Mouse (Mus musculus): Measurements from ENCODE around the gene Rpa2. TPM values are rescaled to one million over a fixed set of nuclear protein-coding genes. Genes with fewer than 3 reads are reported as not detected.

Gene Rpa2
- polyA plus RNA-seq, 1 experiment from 2014 or later: 94.7 TPM

- Histone ChIP-seq H3K9ac (no peak overlapping the region), H3K36me3 (no peaks in the 10 kb centered on the region), H3K4me1 (no peaks in the 10 kb centered on the region), H3K4me2 (replicated peaks) (no peak overlapping the region), H3K27ac (replicated peaks) (no peak overlapping the region), H3K9me3 (replicated peaks) (no peaks in the 10 kb centered on the region), H3K27me3 (no peaks in the 10 kb centered on the region), H3K4me3 (replicated peaks) (no peak overlapping the region)
- WGBS: 82% methylated on average over 5 of the region's 5 CpGs
- no peak for ATAC-seq (ENCODE audit: insufficient number of reproducible peaks, low FRiP score, low TSS enrichment, low read depth)
These were observed 37.0 kb downstream of the Rpa2 start for GRCm38 (mm10) chr4:132805146-132805545.

GRCm38 (mm10) chr4:132805599-132806197 lies 37.6 kb downstream of the Rpa2 start:
- Histone ChIP-seq H3K4me3 (replicated peaks) (no peak overlapping the region), H3K27me3 (no peaks in the 10 kb centered on the region), H3K4me1 (no peaks in the 10 kb centered on the region), H3K36me3 (no peaks in the 10 kb centered on the region), H3K9me3 (replicated peaks) (peaks cover under 1% of the 10 kb centered on the region; the same call in 1 of the 2 replicates), H3K4me2 (replicated peaks) (no peak overlapping the region), H3K27ac (replicated peaks) (no peak overlapping the region), H3K9ac (no peak overlapping the region)
- 80% methylated on average over 12 of the region's 12 CpGs for WGBS
- ATAC-seq (ENCODE audit: insufficient number of reproducible peaks, low FRiP score, low TSS enrichment, low read depth): no peak

- Histone ChIP-seq H3K9me3 (replicated peaks) (peaks cover 4% of the 10 kb centered on the region; the same call in 1 of the 2 replicates), H3K9ac (no peak overlapping the region), H3K27me3 (no peaks in the 10 kb centered on the region), H3K36me3 (no peaks in the 10 kb centered on the region), H3K27ac (replicated peaks) (no peak overlapping the region), H3K4me3 (replicated peaks) (no peak overlapping the region), H3K4me2 (replicated peaks) (no peak overlapping the region), H3K4me1 (no peaks in the 10 kb centered on the region)
- no peak for ATAC-seq (ENCODE audit: insufficient number of reproducible peaks, low FRiP score, low TSS enrichment, low read depth)
- 80% methylated on average over 7 of the region's 7 CpGs for WGBS
These were observed 38.6 kb downstream of the Rpa2 start for GRCm38 (mm10) chr4:132806620-132807191.

GRCm38 (mm10) chr4:132807771-132808641 lies 39.9 kb downstream of the Rpa2 start:
- WGBS: 71% methylated on average over 5 of the region's 5 CpGs
- Histone ChIP-seq H3K36me3 (no peaks in the 10 kb centered on the region), H3K27me3 (no peaks in the 10 kb centered on the region), H3K9ac (no peak overlapping the region), H3K4me2 (replicated peaks) (no peak overlapping the region), H3K9me3 (replicated peaks) (peaks cover 4% of the 10 kb centered on the region; the same call in 1 of the 2 replicates), H3K4me1 (no peaks in the 10 kb centered on the region), H3K27ac (replicated peaks) (no peak overlapping the region), H3K4me3 (replicated peaks) (no peak overlapping the region)
- ATAC-seq (ENCODE audit: insufficient number of reproducible peaks, low FRiP score, low TSS enrichment, low read depth): no peak

GRCm38 (mm10) chr4:132809621-132810020 lies 41.5 kb downstream of the Rpa2 start:
- H3K4me3 ChIP-seq (replicated peaks): no peak overlapping the region
- 77% methylated on average over 5 of the region's 5 CpGs for WGBS

GRCm38 (mm10) chr4:132816404-132816803 lies 48.3 kb downstream of the Rpa2 start:
- Histone ChIP-seq H3K4me2 (replicated peaks) (no peak overlapping the region), H3K9me3 (replicated peaks) (no peaks in the 10 kb centered on the region), H3K9ac (no peak overlapping the region), H3K4me3 (replicated peaks) (no peak overlapping the region), H3K36me3 (no peaks in the 10 kb centered on the region), H3K27ac (replicated peaks) (no peak overlapping the region), H3K27me3 (no peaks in the 10 kb centered on the region), H3K4me1 (no peaks in the 10 kb centered on the region)
- WGBS: 83% methylated on average over 7 of the region's 7 CpGs
- ATAC-seq (ENCODE audit: insufficient number of reproducible peaks, low FRiP score, low TSS enrichment, low read depth): no peak

More at GRCm38 (mm10) chr4:132809621-132810020, 41.5 kb downstream of the Rpa2 start:
- Histone ChIP-seq H3K4me2 (replicated peaks) (no peak overlapping the region), H3K27me3 (no peaks in the 10 kb centered on the region), H3K9ac (no peak overlapping the region), H3K36me3 (no peaks in the 10 kb centered on the region), H3K27ac (replicated peaks) (no peak overlapping the region), H3K4me1 (no peaks in the 10 kb centered on the region), H3K9me3 (replicated peaks) (peaks cover 4% of the 10 kb centered on the region; the same call in 1 of the 2 replicates)
- no peak for ATAC-seq (ENCODE audit: insufficient number of reproducible peaks, low FRiP score, low TSS enrichment, low read depth)

GRCm38 (mm10) chr4:132816855-132817254 lies 48.7 kb downstream of the Rpa2 start:
- no peak overlapping the region for H3K4me2 ChIP-seq (replicated peaks)
- no peaks in the 10 kb centered on the region for H3K4me1 ChIP-seq
- no peak overlapping the region for H3K27ac ChIP-seq (replicated peaks)
- no peaks in the 10 kb centered on the region for H3K36me3 ChIP-seq
- H3K27me3 ChIP-seq: no peaks in the 10 kb centered on the region
- H3K4me3 ChIP-seq (replicated peaks): no peak overlapping the region
- ATAC-seq (ENCODE audit: insufficient number of reproducible peaks, low FRiP score, low TSS enrichment, low read depth): no peak
- 44% methylated on average over 2 of the region's 2 CpGs for WGBS
- no peaks in the 10 kb centered on the region for H3K9me3 ChIP-seq (replicated peaks)
- H3K9ac ChIP-seq: no peak overlapping the region

GRCm38 (mm10) chr4:132818442-132818841 lies 50.3 kb downstream of the Rpa2 start:
- ATAC-seq (ENCODE audit: insufficient number of reproducible peaks, low FRiP score, low TSS enrichment, low read depth): no peak
- no peaks in the 10 kb centered on the region for H3K36me3 ChIP-seq
- WGBS: 50% methylated on average over 2 of the region's 2 CpGs
- no peak overlapping the region for H3K4me3 ChIP-seq (replicated peaks)
- H3K27ac ChIP-seq (replicated peaks): no peak overlapping the region
- no peak overlapping the region for H3K9ac ChIP-seq
- no peaks in the 10 kb centered on the region for H3K27me3 ChIP-seq
- H3K4me2 ChIP-seq (replicated peaks): no peak overlapping the region
- H3K4me1 ChIP-seq: no peaks in the 10 kb centered on the region
- no peaks in the 10 kb centered on the region for H3K9me3 ChIP-seq (replicated peaks)

GRCm38 (mm10) chr4:132823614-132824366 lies 55.7 kb downstream of the Rpa2 start:
- H3K27me3 ChIP-seq: no peaks in the 10 kb centered on the region
- H3K4me3 ChIP-seq (replicated peaks): no peak overlapping the region
- H3K36me3 ChIP-seq: peaks cover 39% of the 10 kb centered on the region
- no peak overlapping the region for H3K9ac ChIP-seq
- no peaks in the 10 kb centered on the region for H3K4me1 ChIP-seq
- H3K27ac ChIP-seq (replicated peaks): no peak overlapping the region
- no peak; the same call in 1 of the 2 replicates for ATAC-seq (ENCODE audit: insufficient number of reproducible peaks, low FRiP score, low TSS enrichment, low read depth)
- 75% methylated on average over 8 of the region's 8 CpGs for WGBS
- no peak overlapping the region for H3K4me2 ChIP-seq (replicated peaks)
- no peaks in the 10 kb centered on the region for H3K9me3 ChIP-seq (replicated peaks)
